Mouse (Mus musculus) adrenal gland, postnatal 25 days (tissue): ENCODE measurements around the gene Gm1673. TPM values are rescaled to one million over a fixed set of nuclear protein-coding genes. Genes with fewer than 3 reads are reported as not detected.
"Not testable (repeated sequence)": the region's sequence is repeated elsewhere in the genome, so short reads cannot be mapped to it uniquely, and the experiment has no call there.

Experiments
- DNase-seq: peaks from one replicate; pipeline ENCODE4 v3.0.0; 2021; ENCODE audit warnings: mixed read lengths
- long read RNA-seq: library from polyadenylated mRNA; stranded (forward); transcript quantifications from one replicate; pipeline ENCODE4 v2.0.0, GENCODE M21; 2021
- total RNA-seq: library from RNA; stranded (reverse); gene quantifications from 2 replicates; pipeline ENCODE4 v1.2.3, GENCODE M21; 2021

Gm1673 gene
- 7.8 and 21.8 TPM in 2 replicates for total RNA-seq
- long read RNA-seq, transcript Gm1673-201 (4 exons, 477 nt): major isoform, 7 of 16 reads
- long read RNA-seq, transcript Gm1673-203 (4 exons, 511 nt): minor isoform, 6 of 16 reads
- long read RNA-seq, partial matches to known transcripts: 0 of 16 reads
- long read RNA-seq, other reads (novel, unspliced or antisense): 2 of 16 reads

DNA sequence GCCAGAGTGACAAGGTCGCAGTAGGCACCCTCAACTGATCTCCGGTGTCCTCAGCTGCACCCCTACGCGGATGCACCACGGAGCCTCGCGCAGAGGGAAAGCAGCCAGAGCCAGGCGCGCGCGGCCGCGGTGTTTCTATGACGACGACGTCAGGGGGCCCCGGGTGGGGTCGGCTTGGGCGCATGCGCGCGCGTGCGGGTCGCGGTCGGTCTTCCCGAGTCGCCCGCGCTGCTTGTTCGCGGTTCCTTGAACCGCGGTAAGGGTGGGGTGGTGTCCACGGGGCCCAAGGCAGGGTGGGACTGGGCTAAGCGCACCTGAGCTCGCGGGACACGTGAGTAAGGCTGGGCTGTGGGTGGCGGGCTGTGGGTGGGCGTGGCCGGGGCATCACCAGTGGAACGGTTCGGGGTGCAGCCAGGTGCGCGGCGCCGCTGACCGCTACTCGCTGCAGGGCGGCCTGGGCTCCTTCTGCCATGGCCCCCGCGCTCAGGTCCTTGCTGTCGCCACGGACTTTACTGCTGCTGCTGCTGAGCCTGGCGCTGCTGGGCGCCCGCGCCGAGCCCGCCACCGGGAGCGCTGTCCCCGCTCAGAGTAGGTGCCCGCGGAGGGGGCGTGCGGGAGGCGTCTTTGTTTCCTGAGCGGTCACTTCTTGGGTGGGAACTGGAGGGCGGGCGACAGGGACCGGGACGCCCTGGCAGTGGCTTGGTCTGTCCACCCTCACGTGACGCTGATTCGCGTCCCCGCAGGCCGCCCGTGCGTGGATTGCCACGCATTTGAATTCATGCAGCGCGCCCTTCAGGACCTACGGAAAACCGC is at the start of gene Gm1673:
Gene Gm1673 (plus strand): TSS at position 125 of the 813 bp plus-strand sequence.
- DNase-seq: peak; percentile 92

- DNase-seq: no peak
Observed at GRCm38 (mm10) chr5:33934081-33934480, 49.2 kb upstream of the Gm1673 start.

GRCm38 (mm10) chr5:33934877-33935276 is 48.4 kb upstream of the Gm1673 start:
- no peak for DNase-seq

- DNase-seq: peak; percentile 57
Observed at GRCm38 (mm10) chr5:33935700-33936111, 47.5 kb upstream of the Gm1673 start.

DNA sequence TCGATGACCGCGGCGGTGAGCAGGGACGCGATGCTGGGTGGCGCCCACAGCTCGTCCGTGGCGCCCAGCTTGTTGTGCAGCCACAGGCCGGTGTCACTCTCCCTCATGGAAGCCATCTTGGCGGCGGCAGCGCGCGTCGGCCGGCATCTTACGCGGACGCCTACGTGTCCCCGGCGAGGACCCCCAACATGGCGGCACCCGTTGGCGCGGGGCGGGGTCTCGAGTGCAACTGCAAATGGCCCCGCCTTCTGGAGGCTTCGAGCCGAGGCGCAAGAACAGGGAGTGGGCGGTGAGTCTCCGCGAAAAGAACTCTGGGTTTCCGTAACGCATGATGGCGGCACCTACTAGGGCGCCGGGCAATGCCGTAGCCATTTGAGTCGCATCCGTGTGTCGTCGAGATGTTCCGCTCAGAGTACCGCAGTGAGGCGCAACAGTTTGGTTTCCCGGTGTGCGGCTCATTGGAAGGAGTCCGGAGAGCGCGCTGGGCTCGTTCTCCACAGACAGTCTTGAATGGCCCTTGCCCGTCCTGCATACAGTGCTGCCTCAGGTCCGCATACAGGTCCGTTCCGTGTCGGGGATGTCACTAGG is 47.0 kb upstream of the Gm1673 start, which contains the start of gene Nelfa:
Gene Nelfa (minus strand): TSS at position 294 of the 588 bp plus-strand sequence.
- peak; percentile 98 for DNase-seq

DNA sequence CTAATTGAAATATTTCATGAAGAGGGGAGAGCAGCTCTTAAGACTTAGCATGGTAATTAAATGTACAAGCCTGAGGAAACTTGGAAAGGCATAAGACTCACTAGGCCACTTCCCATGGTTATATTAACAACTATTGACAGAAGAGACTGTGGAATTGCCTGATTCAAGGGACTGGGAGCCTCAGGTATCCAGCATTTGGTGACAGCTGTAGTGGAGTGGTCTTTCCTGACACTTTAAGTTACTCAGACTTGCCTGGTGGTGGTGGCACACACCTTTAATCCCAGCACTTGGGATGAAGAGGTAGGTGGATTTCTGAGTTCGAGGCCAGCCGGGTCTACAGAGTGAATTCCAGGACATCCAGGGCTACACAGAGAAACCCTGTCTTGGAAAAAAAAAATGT is 46.0 kb upstream of the Gm1673 start:
- no peak for DNase-seq

DNA sequence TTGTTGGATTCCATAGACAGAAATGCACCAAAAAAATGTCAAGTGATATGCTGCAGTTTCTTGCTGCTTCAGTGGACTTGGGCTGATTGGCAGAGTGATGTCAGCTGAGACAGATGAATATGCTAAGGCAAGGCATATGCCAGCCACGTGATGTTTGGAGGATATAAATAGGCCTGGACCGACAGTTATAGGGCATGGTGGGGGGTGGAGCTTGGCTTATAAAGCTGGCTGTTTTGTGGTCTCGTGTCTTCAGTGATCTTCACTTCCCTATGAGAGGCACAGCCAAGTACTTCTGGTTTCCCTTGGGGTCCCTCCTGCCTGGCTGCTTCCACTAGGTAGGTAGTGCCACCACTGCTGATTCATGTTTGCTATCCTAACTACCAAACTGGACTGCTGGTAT is 44.8 kb upstream of the Gm1673 start:
- no peak for DNase-seq

DNA sequence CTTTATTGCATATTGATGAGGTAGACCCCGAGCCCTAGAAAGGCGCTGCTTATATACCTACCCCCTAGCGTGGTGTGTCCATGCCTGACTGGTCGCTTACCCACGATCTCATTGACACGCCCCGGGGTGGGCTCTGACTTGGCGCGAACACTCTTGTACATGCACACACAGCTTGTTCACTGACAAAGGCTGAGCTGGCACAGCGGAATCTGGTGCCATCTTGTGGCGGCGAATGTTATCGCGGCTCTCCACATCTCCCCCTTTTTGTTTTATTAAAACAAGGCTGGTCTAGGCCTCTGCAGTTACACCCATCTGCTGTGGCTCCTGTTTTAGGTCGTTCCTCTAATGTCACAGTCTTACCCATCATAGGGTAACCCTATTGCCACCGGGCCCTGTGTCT is 36.2 kb upstream of the Gm1673 start:
- not testable (repeated sequence) for DNase-seq

DNA sequence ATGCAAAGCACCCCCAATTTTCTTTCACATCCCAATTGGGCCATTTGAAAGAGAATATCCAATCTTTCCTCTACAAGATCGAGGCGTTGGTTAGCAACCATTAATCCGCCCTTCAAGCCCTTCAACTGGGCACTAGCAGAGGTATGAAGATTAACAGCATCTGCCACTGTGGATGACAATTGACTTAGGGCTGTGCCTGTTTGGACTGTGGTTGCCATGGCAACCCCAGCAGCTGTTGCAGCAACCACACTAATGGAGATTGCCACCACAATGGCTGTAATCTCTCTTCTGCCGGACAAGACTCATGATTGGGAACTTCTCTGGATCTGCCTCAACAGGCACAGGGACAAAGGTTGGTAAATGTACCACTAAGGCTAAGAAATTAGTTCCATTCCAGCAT is 34.9 kb upstream of the Gm1673 start:
- DNase-seq: no peak

DNA sequence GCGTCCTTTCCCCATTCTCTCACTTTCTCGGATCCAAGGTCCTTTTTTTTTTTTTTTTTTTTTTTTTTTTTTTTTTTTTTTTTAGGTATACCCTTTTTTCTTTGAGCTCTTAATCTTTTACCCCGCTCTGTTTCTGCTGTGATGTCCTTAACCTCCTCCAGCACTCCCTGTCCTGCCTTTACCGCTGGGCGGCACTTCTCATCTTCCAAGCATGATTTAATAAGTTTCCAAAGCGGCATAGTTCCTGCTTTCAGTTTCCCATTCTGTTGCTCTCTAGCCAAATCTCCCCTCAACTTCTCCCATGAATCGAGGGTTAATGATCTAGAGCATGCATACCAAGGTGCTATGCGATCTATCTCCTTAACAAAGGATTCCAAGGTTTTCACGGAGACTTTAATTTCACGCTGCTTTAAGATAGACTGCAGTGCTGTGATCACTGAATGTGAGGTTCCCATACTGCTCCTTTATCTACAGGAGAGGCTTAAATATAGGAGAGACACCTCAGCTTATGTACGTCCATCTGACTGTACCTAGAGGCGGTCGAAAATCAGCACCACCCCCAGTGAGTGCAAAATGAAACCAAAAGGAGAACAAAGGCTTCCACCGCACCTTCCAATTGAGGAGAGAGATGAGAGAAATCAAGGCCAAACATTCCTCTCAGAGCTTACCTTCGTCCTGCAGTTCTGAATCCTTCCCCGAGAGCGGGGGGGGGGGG is 29.6 kb upstream of the Gm1673 start:
- no peak for DNase-seq

DNA sequence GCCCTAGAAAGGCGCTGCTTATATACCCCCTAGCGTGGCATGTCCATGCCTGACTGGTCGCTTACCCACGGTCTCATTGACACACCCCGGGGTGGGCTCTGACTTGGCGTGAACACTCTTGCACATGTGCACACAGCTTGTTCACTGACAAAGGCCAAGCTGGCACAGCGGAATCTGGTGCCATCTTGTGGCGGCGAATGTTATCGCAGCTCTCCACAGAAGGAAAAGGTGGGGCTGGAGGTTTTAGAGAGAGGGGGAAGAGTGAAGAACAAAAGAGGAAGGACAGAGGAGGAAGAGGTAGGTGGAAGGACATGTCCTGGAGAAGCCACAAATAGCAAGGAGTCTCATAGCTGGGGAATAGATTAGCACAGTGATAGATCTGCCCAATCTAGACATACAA is 28.9 kb upstream of the Gm1673 start:
- peak; percentile 71 for DNase-seq

GRCm38 (mm10) chr5:33955868-33956267 is 27.4 kb upstream of the Gm1673 start:
- DNase-seq: no peak

GRCm38 (mm10) chr5:33959382-33959781 is 23.9 kb upstream of the Gm1673 start:
- DNase-seq: no peak

- no peak for DNase-seq
Observed at GRCm38 (mm10) chr5:33974736-33975135, 8.5 kb upstream of the Gm1673 start.

GRCm38 (mm10) chr5:33976267-33976666 is 7.0 kb upstream of the Gm1673 start:
- DNase-seq: no peak

- DNase-seq: no peak
Observed at GRCm38 (mm10) chr5:33982731-33983259, 438 bp upstream of the Gm1673 start.

GRCm38 (mm10) chr5:33994671-33995625 is 11.7 kb downstream of the Gm1673 start:
- peak; percentile 82 for DNase-seq

- peak; percentile 64 for DNase-seq
Observed at GRCm38 (mm10) chr5:33995843-33996693, 12.8 kb downstream of the Gm1673 start, which contains the start of gene Nat8l. TSS of gene Nat8l (plus strand) at chr5:33995984.

DNA sequence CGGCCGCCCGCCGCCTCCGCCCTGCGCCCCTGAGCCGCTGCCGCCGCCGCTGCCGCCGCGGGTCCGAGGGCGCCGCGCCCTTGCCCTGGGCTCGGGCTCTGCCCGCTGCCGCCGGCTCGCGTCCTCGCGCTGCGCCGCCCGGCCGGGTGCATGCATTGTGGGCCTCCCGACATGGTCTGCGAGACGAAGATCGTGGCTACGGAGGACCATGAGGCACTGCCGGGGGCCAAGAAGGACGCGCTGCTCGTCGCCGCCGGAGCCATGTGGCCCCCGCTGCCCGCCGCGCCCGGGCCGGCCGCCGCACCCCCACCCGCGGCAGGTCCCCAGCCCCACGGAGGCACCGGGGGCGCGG is 13.4 kb downstream of the Gm1673 start:
- DNase-seq: no peak

DNA sequence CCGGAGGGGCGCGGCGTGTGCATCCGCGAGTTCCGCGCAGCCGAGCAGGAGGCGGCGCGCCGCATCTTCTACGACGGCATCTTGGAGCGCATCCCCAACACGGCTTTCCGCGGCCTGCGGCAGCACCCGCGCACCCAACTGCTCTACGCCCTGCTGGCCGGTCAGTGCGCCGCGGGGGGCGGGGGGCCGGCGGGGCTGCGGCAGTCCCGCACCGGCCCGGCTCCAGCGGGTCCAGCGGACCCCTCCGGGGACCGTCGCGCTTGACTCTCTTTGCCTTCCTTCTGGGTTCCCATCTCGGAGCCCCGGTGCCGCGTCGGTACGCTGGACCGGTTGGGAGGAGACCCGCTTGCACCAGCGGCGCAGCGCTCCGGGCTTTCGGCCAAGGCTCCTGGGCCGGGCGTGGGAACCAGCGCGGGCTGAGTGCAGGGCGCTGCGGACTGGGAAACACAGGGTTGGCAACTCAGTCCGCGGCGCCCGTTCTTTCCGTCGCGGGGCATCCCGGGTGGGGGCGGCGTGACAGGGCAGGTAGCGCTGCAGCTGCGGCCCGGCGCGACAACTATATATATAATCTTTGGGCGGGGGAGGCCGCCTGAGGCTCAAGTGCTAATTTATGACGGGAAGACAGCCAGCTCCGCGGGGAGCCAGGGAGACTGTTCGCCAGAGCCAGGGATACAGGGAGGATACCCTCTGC is 14.0 kb downstream of the Gm1673 start:
- peak; percentile 83 for DNase-seq
